Mouse (Mus musculus) embryonic facial prominence, embryonic 11.5 days (tissue): ENCODE results near the gene Lrrc58. TPM values are rescaled to one million over a fixed set of nuclear protein-coding genes. Genes with fewer than 3 reads are reported as not detected.

Experiments used
- ATAC-seq: fragments of 200-750 bp; cut with Nextera tagmentation; replicated peaks from 2 replicates; pipeline ENCODE4 v1.8.0; 2017; ENCODE audit warnings: low read depth; ENCODE audit not compliant: insufficient number of reproducible peaks, low FRiP score, low TSS enrichment
- DNase-seq: peaks from one replicate; pipeline ENCODE4 v3.0.0-alpha.2; 2015; ENCODE audit warnings: low spot score
- H3K27ac ChIP-seq: fragments of 300-500 bp; sonication (generic); replicated peaks from 2 replicates; pipeline ENCODE4 v1.5.1; 2014; ENCODE audit warnings: mild to moderate bottlenecking, low read depth, low read length, control low read depth
- H3K27me3 ChIP-seq: fragments of 300-500 bp; sonication (generic); 2 replicates; pipeline ENCODE4 v1.6.1; 2014; ENCODE audit warnings: mild to moderate bottlenecking, low read length, moderate library complexity, mixed read lengths; ENCODE audit not compliant: control insufficient read depth, insufficient read depth
- H3K36me3 ChIP-seq: fragments of 300-500 bp; sonication (generic); replicated peaks from 2 replicates; pipeline ENCODE4 v1.6.1; 2014; ENCODE audit warnings: low read depth, mild to moderate bottlenecking, low read length, moderate library complexity, mixed read lengths; ENCODE audit not compliant: control insufficient read depth, insufficient read depth
- H3K4me1 ChIP-seq: fragments of 300-500 bp; sonication (generic); 2 replicates; pipeline ENCODE4 v1.6.1; 2014; ENCODE audit warnings: low read length, mixed read lengths; ENCODE audit not compliant: control insufficient read depth, insufficient read depth
- H3K4me2 ChIP-seq: fragments of 300-500 bp; sonication (generic); 2 replicates; pipeline ENCODE4 v1.6.1; 2014; ENCODE audit warnings: low read depth, mild to moderate bottlenecking, control low read depth, low read length, moderate library complexity
- H3K4me3 ChIP-seq: fragments of 300-500 bp; sonication (generic); 2 replicates; pipeline ENCODE4 v1.5.1; 2014; ENCODE audit warnings: low read depth, low read length, control low read depth
- H3K9ac ChIP-seq: fragments of 300-500 bp; sonication (generic); replicated peaks from 2 replicates; pipeline ENCODE4 v1.6.1; 2014; ENCODE audit warnings: mild to moderate bottlenecking, control low read depth, low read length
- H3K9me3 ChIP-seq: fragments of 300-500 bp; sonication (generic); replicated peaks from 2 replicates; pipeline ENCODE4 v1.6.1; 2016; ENCODE audit warnings: mild to moderate bottlenecking, low read length, inconsistent platforms, mixed read lengths; ENCODE audit not compliant: control insufficient read depth
- WGBS: fragments of 180-500 bp; shearing (Covaris S2); extraction: QIAGEN DNeasy Blood & Tissue Kit; methylation state at CpG from one replicate; pipeline ENCODE4 v1.1.7; 2014; 5-methylcytosine and 5-hydroxymethylcytosine counted together
- polyA plus RNA-seq: library from polyadenylated mRNA; unstranded; fragments of >200 nt; fragmentation: Nextera tagmentation; extraction: Ambion mirVana; gene quantifications from 2 replicates; pipeline ENCODE4 v1.2.1, GENCODE M21; 2014

Lrrc58 gene
- polyA plus RNA-seq, 1 experiment from 2014 or later: 62.9 TPM

GRCm38 (mm10) chr16:37937276-37937675, 69.1 kb downstream of the Lrrc58 start:
- H3K4me2 ChIP-seq: no peak overlapping the region
- 42% methylated on average over 8 of the region's 8 CpGs for WGBS
- no peak overlapping the region for H3K4me3 ChIP-seq
- H3K9ac ChIP-seq: no peak overlapping the region
- H3K9me3 ChIP-seq: no peaks in the 10 kb centered on the region
- ATAC-seq (no peak), DNase-seq (no peak)
- H3K36me3 ChIP-seq: no peaks in the 10 kb centered on the region
- H3K27me3 ChIP-seq: no peaks in the 10 kb centered on the region
- no peaks in the 10 kb centered on the region for H3K4me1 ChIP-seq
- H3K27ac ChIP-seq: no peak overlapping the region

Other genes starting within 250 kb of the Lrrc58 start
- 56.3 and 59.0 TPM in 2 replicates for gene Ndufb4, start 213.9 kb upstream of the Lrrc58 start, polyA plus RNA-seq
- gene Fstl1, start 91.5 kb upstream of the Lrrc58 start, polyA plus RNA-seq: 350 and 367 TPM in 2 replicates
- 0.32 TPM in 1 of 2 replicates, not detected in the other for gene Gm36028, start 7.2 kb upstream of the Lrrc58 start, polyA plus RNA-seq
- gene Gpr156, start 48.1 kb downstream of the Lrrc58 start, polyA plus RNA-seq: 1.5 and 1.7 TPM in 2 replicates
- 80.3 and 81.9 TPM in 2 replicates for gene Gsk3b, start 220.6 kb downstream of the Lrrc58 start, polyA plus RNA-seq